In the genomic region with DNA sequence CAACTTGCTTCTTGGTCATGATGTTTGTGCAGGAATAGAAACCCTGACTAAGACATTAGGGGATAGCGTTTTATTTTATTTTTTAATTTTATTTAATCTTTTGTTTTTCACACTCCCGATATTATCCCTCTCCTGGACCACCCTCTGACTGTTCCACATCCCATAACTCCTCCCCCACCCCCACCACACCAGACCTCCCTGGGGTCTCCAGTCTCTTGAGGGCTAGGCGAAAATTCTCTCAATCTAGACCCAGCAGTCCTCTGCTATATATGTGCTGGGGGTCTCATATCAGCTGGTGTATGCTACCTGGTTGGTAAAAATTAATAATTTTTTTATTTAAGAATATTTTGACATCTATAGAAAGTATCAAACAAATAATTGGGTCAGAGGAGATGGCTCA, we compare ENCODE assay signal across 28 mouse cellular contexts.
"Had no signal": no experiment of that assay in that cellular context is flagged by ENCODE, and none has a peak within 500 bp of the region (broad histone marks: within the 10 kb centered on the region; RNA-seq: fewer than 3 reads in every experiment).

No protein-coding gene starts in this region.

- ATAC-seq: forebrain, embryonic 13.5 days; forebrain, embryonic 15.5 days; forebrain, embryonic 16.5 days; forebrain, postnatal 0 days had no signal

- DNase-seq: cerebellum, adult 2 months; cerebellum, adult 8-10 months; cerebellum, adult 9-10 months; cerebellum, adult 9-11 months; cerebellum, postnatal 10 days; cerebellum, postnatal 14 days; cerebellum, postnatal 25 days; cerebellum, postnatal 36 days; embryo, embryonic 11 days; forebrain, postnatal 0 days; gastrocnemius, adult 2 months; gastrocnemius, postnatal 10 days; gastrocnemius, postnatal 14 days; gastrocnemius, postnatal 25 days; gastrocnemius, postnatal 36 days; heart, adult 11 months; heart, adult 18-20 months; heart, adult 2 months had no signal

- H3K36me3 ChIP-seq: embryonic facial prominence, embryonic 12.5 days; embryonic facial prominence, embryonic 13.5 days; embryonic facial prominence, embryonic 15.5 days; forebrain, embryonic 10.5 days; forebrain, embryonic 12.5 days; forebrain, embryonic 15.5 days; heart, embryonic 10.5 days had no signal

- H3K4me3 ChIP-seq: embryonic facial prominence, embryonic 12.5 days; embryonic facial prominence, embryonic 13.5 days; embryonic facial prominence, embryonic 15.5 days; erythroblast, embryonic 14.5 days; forebrain, embryonic 10.5 days; forebrain, embryonic 12.5 days; forebrain, embryonic 13.5 days; forebrain, embryonic 15.5 days; gastrocnemius, adult 2 months; heart, adult 2 months; heart, embryonic 10.5 days had no signal

- H3K4me1 ChIP-seq: embryonic facial prominence, embryonic 12.5 days; embryonic facial prominence, embryonic 13.5 days; embryonic facial prominence, embryonic 15.5 days; forebrain, embryonic 10.5 days; forebrain, embryonic 12.5 days; forebrain, embryonic 13.5 days; forebrain, embryonic 15.5 days; heart, embryonic 10.5 days had no signal

- H3K27me3 ChIP-seq: embryonic facial prominence, embryonic 12.5 days; embryonic facial prominence, embryonic 13.5 days; embryonic facial prominence, embryonic 15.5 days; forebrain, embryonic 12.5 days; forebrain, embryonic 13.5 days; forebrain, embryonic 15.5 days had no signal

- H3K27ac ChIP-seq: embryonic facial prominence, embryonic 12.5 days; embryonic facial prominence, embryonic 13.5 days; embryonic facial prominence, embryonic 15.5 days; forebrain, embryonic 10.5 days; forebrain, embryonic 12.5 days; forebrain, embryonic 13.5 days; forebrain, embryonic 15.5 days; gastrocnemius, adult 2 months; heart, adult 2 months; heart, embryonic 10.5 days had no signal

- H3K9ac ChIP-seq: embryonic facial prominence, embryonic 12.5 days; embryonic facial prominence, embryonic 13.5 days; embryonic facial prominence, embryonic 15.5 days; forebrain, embryonic 12.5 days; forebrain, embryonic 13.5 days; forebrain, embryonic 15.5 days; forebrain, postnatal 0 days had no signal

- H3K4me2 ChIP-seq: embryonic facial prominence, embryonic 12.5 days; embryonic facial prominence, embryonic 13.5 days; embryonic facial prominence, embryonic 15.5 days; forebrain, embryonic 12.5 days; forebrain, embryonic 13.5 days; forebrain, embryonic 15.5 days had no signal

- H3K9me3 ChIP-seq: embryonic facial prominence, embryonic 12.5 days; embryonic facial prominence, embryonic 13.5 days; embryonic facial prominence, embryonic 15.5 days; forebrain, embryonic 10.5 days; forebrain, embryonic 12.5 days; forebrain, embryonic 13.5 days; forebrain, embryonic 15.5 days; heart, embryonic 10.5 days had no signal
